28 mouse cellular contexts compared by ENCODE assay signal in genomic region chr11:94774887-94775497, GRCm38 (mm10). TPM values are rescaled to one million over a fixed set of nuclear protein-coding genes. Genes with fewer than 3 reads are reported as not detected.
"Had no signal": no experiment of that assay in that cellular context is flagged by ENCODE, and none has a peak within 500 bp of the region (broad histone marks: within the 10 kb centered on the region; RNA-seq: fewer than 3 reads in every experiment).

No protein-coding gene starts in this region.

- H3K36me3 ChIP-seq: midbrain, embryonic 13.5 days; midbrain, embryonic 15.5 days; neural tube, embryonic 12.5 days had no signal

- H3K4me1 ChIP-seq: megakaryocyte, embryonic 14.5 days; midbrain, embryonic 13.5 days; midbrain, embryonic 15.5 days; neural tube, embryonic 12.5 days had no signal

- H3K9me3 ChIP-seq: midbrain, embryonic 13.5 days; midbrain, embryonic 15.5 days; neural tube, embryonic 12.5 days had no signal

- H3K4me2 ChIP-seq: lung, embryonic 14.5 days; midbrain, embryonic 11.5 days; midbrain, embryonic 13.5 days; midbrain, embryonic 15.5 days; neural tube, embryonic 12.5 days had no signal

- DNase-seq: lung, adult 18-20 months; lung, embryonic 14.5 days; lung, postnatal 14 days; lung, postnatal 36 days; retina, postnatal 1 day; right cerebral cortex, adult 18-20 months; right cerebral cortex, postnatal 25 days; right cerebral cortex, postnatal 4 days; thymus, adult 2 months; thymus, postnatal 25 days; thymus, postnatal 4 days had no signal

- H3K27me3 ChIP-seq: midbrain, embryonic 13.5 days; midbrain, embryonic 15.5 days; neural tube, embryonic 12.5 days had no signal

- H3K9ac ChIP-seq: liver, embryonic 14.5 days; lung, embryonic 14.5 days; midbrain, embryonic 13.5 days; midbrain, embryonic 15.5 days; neural tube, embryonic 12.5 days had no signal

- H3K27ac ChIP-seq: liver, embryonic 14.5 days; macrophage; midbrain, embryonic 13.5 days; midbrain, embryonic 15.5 days; neural tube, embryonic 12.5 days had no signal

- ATAC-seq: midbrain, embryonic 13.5 days; midbrain, embryonic 15.5 days had no signal

- H3K4me3 ChIP-seq: megakaryocyte, embryonic 14.5 days; midbrain, embryonic 13.5 days; midbrain, embryonic 15.5 days; neural tube, embryonic 12.5 days had no signal

RNA-seq across cellular contexts. Expression of gene Tmem92, which starts 7.5 kb away (rescaled TPM):
- total RNA-seq: megakaryocyte progenitor cell, adult 5-6 weeks; midbrain, postnatal 0 days; monocyte, adult 5-6 weeks had no signal
- polyA plus RNA-seq: liver, embryonic 14.5 days; liver, embryonic 16.5 days; lung, embryonic 14.5 days; lung, embryonic 16.5 days; macrophage; midbrain, embryonic 11.5 days; midbrain, embryonic 13.5 days; midbrain, embryonic 15.5 days; midbrain, postnatal 0 days; neural tube, embryonic 12.5 days; neural tube, embryonic 14.5 days; spleen, adult 2 months; stomach, embryonic 14.5 days; testis, adult 2 months; urinary bladder, adult 2 months had no signal

RNA-seq across cellular contexts. Expression of gene Cdc34b, which starts 33.4 kb away (rescaled TPM):
- total RNA-seq: megakaryocyte progenitor cell, adult 5-6 weeks; midbrain, postnatal 0 days; monocyte, adult 5-6 weeks had no signal
- polyA plus RNA-seq: liver, embryonic 16.5 days; macrophage; midbrain, embryonic 11.5 days; midbrain, embryonic 15.5 days; neural tube, embryonic 12.5 days; neural tube, embryonic 14.5 days; spleen, adult 2 months; stomach, embryonic 14.5 days; thymus, adult 2 months had no signal
